Comparison of ENCODE assay signal across 24 mouse cellular contexts in the genomic region with DNA sequence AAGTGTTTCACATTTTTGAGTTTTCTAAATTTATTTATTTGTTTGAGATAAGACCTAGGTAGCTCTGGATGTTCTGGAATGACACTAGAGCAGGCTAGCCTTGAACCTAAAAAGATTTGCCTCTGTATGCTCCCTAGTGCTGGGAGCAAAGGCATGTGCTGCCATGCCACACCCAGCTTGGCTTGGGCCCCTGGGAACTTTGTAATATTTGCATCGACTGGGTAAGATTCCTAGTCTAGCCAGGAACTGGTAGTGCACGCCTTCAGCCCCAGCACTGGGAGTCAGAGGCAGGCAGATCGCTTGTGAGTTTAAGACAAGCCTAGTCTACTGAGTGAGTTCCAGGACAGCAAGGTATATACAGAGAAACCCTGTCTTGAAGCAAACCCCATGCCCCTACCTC.
A peak's percentile ranks its signal among the peaks of the same experiment; 100 is the strongest.
DNase-seq lines count a peak whose midpoint lies in the region; ATAC-seq and TF ChIP-seq lines count a peak whose summit lies in the region.
"Had no signal": no experiment of that assay in that cellular context is flagged by ENCODE, and none has a peak within 500 bp of the region (broad histone marks: within the 10 kb centered on the region; RNA-seq: fewer than 3 reads in every experiment).

No protein-coding gene starts in this region.

- H3K79me2 ChIP-seq in liver, adult 2 months (ENCODE audit: control insufficient read depth, insufficient read depth, low read length): no peaks in the 10 kb centered on the region

- TF ChIP-seq CTCF in liver, adult 2 months (IDR thresholded peaks at IDR 0.05; ENCODE audit: low read depth, low read length): no peak
- no peak for TF ChIP-seq CTCF in liver, postnatal 0 days (IDR thresholded peaks at IDR 0.05; ENCODE audit: low read depth)

- peaks cover 18% of the 10 kb centered on the region for H3K36me3 ChIP-seq in liver, adult 2 months (ENCODE audit: control insufficient read depth, insufficient read depth, low read length)
- H3K36me3 ChIP-seq in liver, postnatal 0 days (replicated peaks; ENCODE audit: insufficient read depth, low read length): peaks cover 42% of the 10 kb centered on the region

- TF ChIP-seq POLR2A in liver, adult 2 months (IDR thresholded peaks at IDR 0.05; ENCODE audit: extremely low read depth, insufficient read depth, low read length): no peak

- no peaks in the 10 kb centered on the region for H3K27me3 ChIP-seq in liver, adult 2 months (ENCODE audit: control insufficient read depth, insufficient read depth, low read length)
- H3K27me3 ChIP-seq in liver, postnatal 0 days (ENCODE audit: insufficient read depth, low read length): no peaks in the 10 kb centered on the region
- H3K27me3 ChIP-seq: CH12.LX; embryonic facial prominence, embryonic 12.5 days; forebrain, embryonic 13.5 days; forebrain, embryonic 15.5 days; Patski had no signal

- H3K9me3 ChIP-seq in liver, postnatal 0 days (ENCODE audit: low read length): no peaks in the 10 kb centered on the region
- H3K9me3 ChIP-seq: embryonic facial prominence, embryonic 10.5 days; embryonic facial prominence, embryonic 12.5 days; forebrain, embryonic 13.5 days; forebrain, embryonic 15.5 days; G1E had no signal

- DNase-seq in adrenal gland, adult 2 months: peak; percentile 37
- no peak for DNase-seq in adrenal gland, adult 8-10 months
- DNase-seq in adrenal gland, postnatal 14 days: peak; percentile 15
- no peak for DNase-seq in adrenal gland, postnatal 4 days (ENCODE audit: low spot score in 2 of 2)
- peak; percentile 59 for DNase-seq in liver, adult 2 months (ENCODE audit: extremely low read depth, low read depth, low spot score)
- no peak for DNase-seq in liver, postnatal 0 days
- peak; percentile 19 for DNase-seq in lung, postnatal 36 days
- no peak for DNase-seq in lung, postnatal 4 days
- DNase-seq: B cell, adult 2 months; cerebellum, adult 11 months; cerebellum, adult 18-20 months; cerebellum, adult 8-10 months; cerebellum, adult 9-11 months; cerebellum, postnatal 25 days; forebrain, postnatal 0 days had no signal

- no peak overlapping the region for H3K4me3 ChIP-seq in liver, adult 2 months (ENCODE audit: insufficient read depth, low read depth, low read length)
- no peak overlapping the region for H3K4me3 ChIP-seq in liver, postnatal 0 days (ENCODE audit: low read depth, low read length)
- H3K4me3 ChIP-seq: embryonic facial prominence, embryonic 10.5 days; embryonic facial prominence, embryonic 12.5 days; forebrain, embryonic 13.5 days; forebrain, embryonic 15.5 days had no signal

- no peaks in the 10 kb centered on the region for H3K4me1 ChIP-seq in liver, adult 2 months (ENCODE audit: control insufficient read depth, insufficient read depth, low read length)
- no peaks in the 10 kb centered on the region for H3K4me1 ChIP-seq in liver, postnatal 0 days (ENCODE audit: insufficient read depth)
- H3K4me1 ChIP-seq: embryonic facial prominence, embryonic 10.5 days; embryonic facial prominence, embryonic 12.5 days; forebrain, embryonic 13.5 days; forebrain, embryonic 15.5 days had no signal

- 30% methylated on average over 3 of the region's 3 CpGs for WGBS in liver, adult 2 months
- 88% methylated on average over 3 of the region's 3 CpGs for WGBS in liver, postnatal 0 days (ENCODE audit: insufficient replicate concordance)

- TF ChIP-seq EP300 in liver, postnatal 0 days (IDR thresholded peaks at IDR 0.05; ENCODE audit: low read depth): no peak

- H3K27ac ChIP-seq in liver, adult 2 months (replicated peaks; ENCODE audit: insufficient read depth, low read depth, low read length): no peak overlapping the region
- no peak overlapping the region for H3K27ac ChIP-seq in liver, postnatal 0 days (ENCODE audit: low read depth)
- H3K27ac ChIP-seq: embryonic facial prominence, embryonic 10.5 days; embryonic facial prominence, embryonic 12.5 days; forebrain, embryonic 13.5 days; forebrain, embryonic 15.5 days had no signal

- no peak overlapping the region for H3K9ac ChIP-seq in liver, adult 2 months (ENCODE audit: low read depth, low read length)
- H3K9ac ChIP-seq in liver, postnatal 0 days (replicated peaks): no peak overlapping the region
- H3K9ac ChIP-seq: embryonic facial prominence, embryonic 12.5 days; forebrain, embryonic 13.5 days; forebrain, embryonic 15.5 days; forebrain, postnatal 0 days had no signal

- no peak overlapping the region for H3K4me2 ChIP-seq in liver, postnatal 0 days (ENCODE audit: low read depth, low read length)
- H3K4me2 ChIP-seq: embryonic facial prominence, embryonic 12.5 days; forebrain, embryonic 13.5 days; forebrain, embryonic 15.5 days had no signal

- ATAC-seq in liver, postnatal 0 days: no peak
- ATAC-seq: activated CD4-positive, CD25-positive, alpha-beta regulatory T cell, adult 4 months; CD4-positive, CD25-positive, alpha-beta regulatory T cell, adult 4 months; forebrain, embryonic 13.5 days; forebrain, embryonic 15.5 days; forebrain, postnatal 0 days; Patski had no signal

Comparison
In these comparisons a context has a peak if more than half of its experiments do, and no peak if none do; other contexts are left out.
1. DNase-seq: peak in adrenal gland, adult 2 months (single experiment), adrenal gland, postnatal 14 days (single experiment), liver, adult 2 months (single experiment) and lung, postnatal 36 days (single experiment); none in adrenal gland, adult 8-10 months (single experiment), adrenal gland, postnatal 4 days (0 of 2), liver, postnatal 0 days (single experiment) and lung, postnatal 4 days (0 of 2).